Mouse (Mus musculus) testis, postnatal 14 days (tissue): ENCODE data around the gene Prdm8.
A peak's percentile ranks its signal among the peaks of the same experiment; 100 is the strongest.

Experiments
- DNase-seq: peaks from one replicate; pipeline ENCODE4 v3.0.0; 2021; ENCODE audit warnings: low spot score

The Prdm8 gene

GRCm38 (mm10) chr5:98167180-98167824, at the start of gene Prdm8:
Prdm8 (plus strand) TSS chr5:98167198.
- DNase-seq: peak; percentile 78

- DNase-seq: no peak
Measured at GRCm38 (mm10) chr5:98127074-98127473, 39.9 kb upstream of the Prdm8 start.

GRCm38 (mm10) chr5:98138545-98139296, 28.3 kb upstream of the Prdm8 start:
- DNase-seq: no peak

- DNase-seq: no peak
Measured at GRCm38 (mm10) chr5:98139297-98139660, 27.7 kb upstream of the Prdm8 start.

GRCm38 (mm10) chr5:98146895-98147294, 20.1 kb upstream of the Prdm8 start:
- no peak for DNase-seq

GRCm38 (mm10) chr5:98166116-98166515, 882 bp upstream of the Prdm8 start:
- DNase-seq: no peak

- DNase-seq: no peak
Measured at GRCm38 (mm10) chr5:98168356-98169285, 1.6 kb downstream of the Prdm8 start.

GRCm38 (mm10) chr5:98169376-98170351, 2.7 kb downstream of the Prdm8 start:
- no peak for DNase-seq

- DNase-seq: no peak
Measured at GRCm38 (mm10) chr5:98171651-98172230, 4.7 kb downstream of the Prdm8 start.

- DNase-seq: no peak
Measured at GRCm38 (mm10) chr5:98172502-98173181, 5.6 kb downstream of the Prdm8 start.

- DNase-seq: no peak
Measured at GRCm38 (mm10) chr5:98173694-98174093, 6.7 kb downstream of the Prdm8 start.

- no peak for DNase-seq
Measured at GRCm38 (mm10) chr5:98179606-98180005, 12.6 kb downstream of the Prdm8 start.

GRCm38 (mm10) chr5:98180461-98180887, 13.5 kb downstream of the Prdm8 start:
- no peak for DNase-seq

GRCm38 (mm10) chr5:98180888-98181635, 14.1 kb downstream of the Prdm8 start:
- DNase-seq: no peak

GRCm38 (mm10) chr5:98181686-98182602, 14.9 kb downstream of the Prdm8 start:
- no peak for DNase-seq

GRCm38 (mm10) chr5:98182603-98182920, 15.6 kb downstream of the Prdm8 start:
- no peak for DNase-seq

GRCm38 (mm10) chr5:98183031-98183595, 16.1 kb downstream of the Prdm8 start:
- DNase-seq: no peak

GRCm38 (mm10) chr5:98184281-98184910, 17.4 kb downstream of the Prdm8 start:
- no peak for DNase-seq
